Mouse (Mus musculus): ENCODE data around the gene Spata16. TPM values are rescaled to one million over a fixed set of nuclear protein-coding genes. Genes with fewer than 3 reads are reported as not detected.

Gene Spata16
- total RNA-seq, 4 experiments from 2014 or later, result not detected

DNA sequence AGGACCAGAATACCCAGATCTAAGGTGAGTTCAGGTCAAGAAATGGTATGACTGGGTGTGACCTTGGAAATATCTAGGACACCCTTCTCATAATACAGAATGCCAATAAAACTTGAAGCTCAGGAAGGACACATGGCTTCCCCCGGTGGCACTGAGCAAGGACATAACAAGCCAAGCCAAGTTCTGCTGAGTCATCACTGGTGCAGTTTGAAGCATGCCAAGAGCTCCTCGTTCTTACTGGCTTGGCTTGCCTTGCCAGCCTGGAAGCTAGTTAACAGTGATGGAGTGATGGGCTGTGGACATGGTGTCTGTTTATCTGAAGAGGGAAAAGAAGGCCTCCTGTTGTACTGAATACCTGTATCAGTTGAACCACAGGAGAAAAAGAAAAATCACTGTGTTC lies 342.2 kb downstream of the Spata16 start:
- peak; percentile 85 for DNase-seq

DNA sequence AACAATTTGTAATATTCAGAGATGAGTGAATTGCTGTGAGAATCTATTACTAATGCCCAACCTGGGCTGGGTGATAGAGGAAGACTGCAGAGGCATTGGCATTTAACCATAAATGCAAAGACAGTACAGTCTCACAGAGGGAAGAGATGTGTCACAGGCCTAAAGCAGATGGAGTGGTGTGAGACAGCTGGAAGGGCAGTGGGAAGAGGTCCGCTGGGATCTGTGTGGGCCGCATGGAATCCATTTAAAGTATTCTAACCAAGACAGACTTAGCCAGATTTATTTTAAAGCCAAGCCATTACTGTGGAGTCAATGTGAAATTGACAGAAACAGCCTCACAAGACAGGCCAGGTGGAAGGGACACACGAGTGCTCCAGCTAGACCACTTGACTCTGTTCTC lies 343.0 kb downstream of the Spata16 start:
- DNase-seq, result no peak

DNA sequence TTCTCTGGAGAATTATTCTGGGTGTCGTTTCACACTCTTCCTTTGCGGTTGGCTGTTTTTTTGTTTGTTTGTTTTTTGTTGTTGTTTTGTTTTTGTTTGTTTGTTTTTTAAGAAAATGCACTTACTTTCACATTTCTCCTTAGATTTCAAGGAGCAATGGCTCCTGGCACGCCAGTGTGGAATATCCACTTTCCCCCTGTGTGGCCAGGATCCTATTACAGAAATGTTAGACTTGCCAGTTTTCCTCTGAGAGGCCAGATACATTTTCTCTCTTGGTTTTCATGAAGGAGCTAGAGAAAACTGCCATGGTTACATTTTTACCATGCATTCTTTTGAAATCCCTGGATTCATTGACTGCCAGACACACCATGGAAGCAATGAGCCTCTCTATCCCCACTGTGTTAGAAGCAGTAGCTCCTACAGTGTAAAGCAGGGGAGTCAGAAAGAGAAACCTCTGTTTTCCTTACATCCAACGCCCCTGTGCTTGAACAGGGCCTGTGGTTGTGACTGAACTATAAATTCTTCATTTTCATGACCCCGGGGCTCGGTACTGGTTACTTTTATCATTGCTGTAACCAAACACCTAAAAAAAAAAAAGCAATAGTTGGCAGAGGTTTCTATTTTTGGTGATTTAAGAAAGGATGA lies 344.7 kb downstream of the Spata16 start:
- DNase-seq, result no peak

DNA sequence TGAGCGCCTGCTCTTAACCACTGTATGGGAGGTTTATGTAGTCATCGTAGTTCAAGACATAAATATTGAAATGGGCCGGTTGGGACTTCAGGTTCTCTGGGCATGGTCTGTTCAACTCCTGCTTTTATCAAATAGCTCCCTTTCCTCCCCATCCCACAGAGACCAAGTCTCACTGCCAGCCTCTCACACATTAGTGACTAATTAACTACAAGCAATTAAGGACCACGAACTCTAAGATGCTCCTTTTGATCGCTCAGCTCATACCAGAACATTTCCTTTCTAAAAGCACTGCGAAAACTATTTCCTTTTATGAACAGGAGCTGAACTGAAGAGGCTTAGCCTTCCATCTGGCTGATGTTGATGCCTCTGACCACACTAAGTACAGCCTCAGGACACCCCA lies 346.3 kb downstream of the Spata16 start:
- DNase-seq, result no peak

DNA sequence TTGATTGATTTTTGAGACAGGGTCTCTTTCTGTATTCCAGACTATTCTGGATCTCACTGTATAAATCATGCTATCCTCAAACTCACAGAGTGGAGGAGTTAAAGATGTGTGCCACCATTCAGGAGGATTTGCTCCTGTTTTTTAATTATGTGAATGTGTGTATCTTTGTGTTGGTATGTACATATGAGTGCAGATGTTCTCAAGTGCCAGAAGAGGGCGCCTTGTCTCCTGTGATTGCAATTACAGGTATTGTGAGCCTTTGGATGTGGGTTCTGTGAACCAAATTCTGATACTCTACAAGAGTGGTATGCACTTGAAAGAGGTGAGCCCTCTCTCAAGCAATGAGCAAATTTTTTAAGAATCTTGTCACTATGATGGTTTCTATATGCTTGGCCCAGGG lies 369.4 kb downstream of the Spata16 start:
- no peak for DNase-seq

DNA sequence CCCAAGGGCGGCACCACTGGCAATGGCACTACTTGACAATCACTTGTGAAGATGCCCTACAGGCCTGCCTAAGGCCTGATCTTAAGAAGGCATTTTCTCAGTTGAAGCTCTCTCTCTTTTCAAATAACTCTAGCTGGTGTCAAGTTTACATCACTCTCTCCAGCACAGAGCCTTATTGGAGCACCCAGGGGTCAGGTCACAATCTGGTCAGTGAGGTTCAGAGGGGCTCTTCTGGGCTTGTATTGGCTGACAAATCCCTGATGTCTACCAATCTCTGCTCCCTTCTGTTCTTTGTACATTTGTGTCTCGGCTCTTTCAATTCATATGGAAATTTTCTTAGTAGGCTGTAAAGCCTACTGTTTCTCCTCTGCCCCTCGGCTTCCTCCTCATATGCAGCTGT lies 390.5 kb downstream of the Spata16 start:
- no peak for DNase-seq

DNA sequence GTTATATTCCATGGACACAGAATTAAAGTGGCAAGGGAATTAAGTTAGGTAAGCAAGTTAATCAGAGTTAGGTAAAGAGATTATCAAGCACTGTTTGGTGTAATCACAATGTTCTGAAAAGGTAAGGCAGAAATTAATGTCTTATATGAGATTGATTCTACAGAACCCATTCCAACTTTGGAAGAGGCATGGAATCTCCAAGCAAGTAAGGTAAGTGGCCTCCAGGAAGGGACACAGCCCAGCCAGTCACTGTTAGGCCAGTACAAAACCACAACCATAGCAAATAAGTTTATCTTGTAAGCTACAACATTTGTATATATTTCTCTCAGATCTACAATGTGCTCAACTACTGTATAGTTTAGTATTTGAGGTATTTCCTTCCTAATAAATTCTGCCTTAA lies 391.1 kb downstream of the Spata16 start:
- no peak for DNase-seq

DNA sequence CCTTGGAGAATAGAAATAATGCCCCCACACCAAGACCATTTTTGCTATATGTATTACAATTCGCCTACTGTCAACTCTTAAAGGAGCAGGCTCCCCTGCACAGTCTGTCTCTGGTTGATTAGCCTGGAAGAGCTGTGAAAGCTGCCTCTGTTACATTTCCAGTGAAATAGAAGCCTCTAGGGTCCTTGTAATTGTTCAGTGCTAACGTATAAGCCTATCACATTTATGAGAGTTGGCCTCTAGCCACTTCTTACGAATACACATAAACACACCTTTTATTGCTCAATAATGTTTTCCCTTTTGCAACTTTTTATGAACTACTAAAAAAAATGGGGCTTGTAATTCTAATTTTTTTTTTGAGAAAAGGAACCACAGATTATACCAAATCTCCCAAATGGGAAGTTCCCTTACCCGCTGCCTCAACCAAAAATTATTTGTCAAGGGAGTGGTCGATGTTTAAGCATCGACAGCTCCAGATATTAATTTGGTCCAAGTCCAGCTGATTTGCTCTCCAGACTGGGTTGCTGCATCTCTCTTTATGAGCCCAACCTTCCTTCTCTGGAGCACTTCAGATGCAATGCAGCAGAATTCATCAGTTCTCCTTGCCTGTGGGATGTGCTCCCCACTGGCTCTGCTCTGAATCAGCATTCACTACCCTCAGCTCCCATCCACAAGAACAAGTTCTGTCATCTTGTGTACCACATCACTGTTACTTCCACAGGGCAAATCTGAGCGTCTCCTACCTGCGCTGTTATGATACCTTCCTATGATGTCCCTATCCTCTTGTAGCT lies 392.8 kb downstream of the Spata16 start:
- DNase-seq, result no peak

Small RNA genes within 50 kb of the gene (microRNA-seq; reads per million reads assigned to microRNA genes)
- gene Gm25773 (0 reads per million in 2 experiments), gene Gm44464 (0 reads per million in 2 experiments)
